Mouse (Mus musculus) neural tube, embryonic 13.5 days (tissue): ENCODE measurements around the gene Camk2d. TPM values are rescaled to one million over a fixed set of nuclear protein-coding genes. Genes with fewer than 3 reads are reported as not detected.

ENCODE experiments used
- ATAC-seq: fragments of 200-750 bp; cut with Nextera tagmentation; 2 replicates; pipeline ENCODE4 v1.8.0; 2017; ENCODE audit warnings: low read depth, mild to moderate bottlenecking, moderate TSS enrichment, moderate library complexity
- H3K27ac ChIP-seq: fragments of 300-500 bp; sonication (generic); replicated peaks from 2 replicates; pipeline ENCODE4 v1.5.1; 2015; ENCODE audit warnings: moderate library complexity, mild to moderate bottlenecking, inconsistent platforms
- H3K27me3 ChIP-seq: fragments of 300-500 bp; sonication (generic); 2 replicates; pipeline ENCODE4 v1.6.1; 2015; ENCODE audit warnings: mild to moderate bottlenecking, inconsistent platforms
- H3K36me3 ChIP-seq: fragments of 300-500 bp; sonication (generic); 2 replicates; pipeline ENCODE4 v1.6.1; 2015; ENCODE audit warnings: mild to moderate bottlenecking, inconsistent platforms
- H3K4me1 ChIP-seq: fragments of 300-500 bp; sonication (generic); replicated peaks from 2 replicates; pipeline ENCODE4 v1.6.1; 2015; ENCODE audit warnings: inconsistent platforms
- H3K4me2 ChIP-seq: fragments of 300-500 bp; sonication (generic); 2 replicates; pipeline ENCODE4 v1.6.1; 2015; ENCODE audit warnings: inconsistent platforms, mild to moderate bottlenecking, moderate library complexity
- H3K4me3 ChIP-seq: fragments of 300-500 bp; sonication (generic); 2 replicates; pipeline ENCODE4 v1.5.1; 2015; ENCODE audit warnings: mild to moderate bottlenecking, inconsistent platforms
- H3K9ac ChIP-seq: fragments of 300-500 bp; sonication (generic); 2 replicates; pipeline ENCODE4 v1.6.1; 2015; ENCODE audit warnings: moderate library complexity, mild to moderate bottlenecking, inconsistent platforms
- H3K9me3 ChIP-seq: fragments of 300-500 bp; sonication (generic); 2 replicates; pipeline ENCODE4 v1.6.1; 2016; ENCODE audit warnings: inconsistent platforms
- WGBS: fragments of 180-500 bp; shearing (Covaris S2); methylation state at CpG from one replicate; pipeline ENCODE4 v1.1.7; 2015; 5-methylcytosine and 5-hydroxymethylcytosine counted together
- polyA plus RNA-seq: library from polyadenylated mRNA; unstranded; fragments of >200 nt; fragmentation: Nextera tagmentation; extraction: Ambion mirVana; gene quantifications from 2 replicates; pipeline ENCODE4 v1.2.1, GENCODE M21; 2015

The Camk2d gene
- polyA plus RNA-seq, 1 experiment from 2014 or later, result 60.4 TPM

- no peak overlapping the region for H3K9ac ChIP-seq
- 0 out of 2 replicates have a peak, but pooled peaks cover 8% of the 10 kb centered on the region for H3K4me1 ChIP-seq
- 26% methylated on average over 6 of the region's 6 CpGs for WGBS
- H3K4me3 ChIP-seq, result no peak overlapping the region
- no peaks in the 10 kb centered on the region for H3K36me3 ChIP-seq
- H3K27ac ChIP-seq, result no peak overlapping the region
- no peaks in the 10 kb centered on the region for H3K27me3 ChIP-seq
- no peak overlapping the region for H3K4me2 ChIP-seq
- no peaks in the 10 kb centered on the region for H3K9me3 ChIP-seq
- peak; percentile 96 for ATAC-seq
Measured at GRCm38 (mm10) chr3:126771541-126771940, 175.4 kb downstream of the Camk2d start.

GRCm38 (mm10) chr3:126776001-126776400 is 179.9 kb downstream of the Camk2d start:
- Histone ChIP-seq H3K9ac (no peak overlapping the region), H3K4me3 (no peak overlapping the region), H3K36me3 (no peaks in the 10 kb centered on the region), H3K9me3 (no peaks in the 10 kb centered on the region), H3K27ac (no peak overlapping the region), H3K4me2 (no peak overlapping the region), H3K27me3 (no peaks in the 10 kb centered on the region), H3K4me1 (0 out of 2 replicates have a peak, but pooled peaks cover 5% of the 10 kb centered on the region)
- no peak for ATAC-seq

GRCm38 (mm10) chr3:126777101-126777500 is 181.0 kb downstream of the Camk2d start:
- no peak for ATAC-seq
- no peaks in the 10 kb centered on the region for H3K27me3 ChIP-seq
- no peaks in the 10 kb centered on the region for H3K9me3 ChIP-seq

GRCm38 (mm10) chr3:126777879-126778278 is 181.8 kb downstream of the Camk2d start:
- Histone ChIP-seq H3K27me3 (no peaks in the 10 kb centered on the region), H3K27ac (no peak overlapping the region), H3K4me1 (no peaks in the 10 kb centered on the region), H3K9ac (no peak overlapping the region), H3K36me3 (no peaks in the 10 kb centered on the region), H3K9me3 (no peaks in the 10 kb centered on the region), H3K4me3 (no peak overlapping the region), H3K4me2 (no peak overlapping the region)
- WGBS, result 79% methylated on average over 1 of the region's 1 CpGs
- no peak for ATAC-seq

More at GRCm38 (mm10) chr3:126777101-126777500, 181.0 kb downstream of the Camk2d start:
- Histone ChIP-seq H3K27ac (no peak overlapping the region), H3K36me3 (no peaks in the 10 kb centered on the region), H3K9ac (no peak overlapping the region), H3K4me3 (no peak overlapping the region), H3K4me2 (no peak overlapping the region), H3K4me1 (no peaks in the 10 kb centered on the region)
- 96% methylated on average over 9 of the region's 9 CpGs for WGBS

- Histone ChIP-seq H3K36me3 (0 out of 2 replicates have a peak, but pooled peaks cover 5% of the 10 kb centered on the region), H3K4me3 (no peak overlapping the region), H3K4me2 (no peak overlapping the region), H3K9me3 (no peaks in the 10 kb centered on the region), H3K4me1 (no peaks in the 10 kb centered on the region), H3K9ac (no peak overlapping the region), H3K27me3 (no peaks in the 10 kb centered on the region), H3K27ac (no peak overlapping the region)
- ATAC-seq, result no peak
- 82% methylated on average over 5 of the region's 5 CpGs for WGBS
Measured at GRCm38 (mm10) chr3:126780014-126780615, 184.0 kb downstream of the Camk2d start.

- H3K9ac ChIP-seq, result no peak overlapping the region
- H3K4me1 ChIP-seq, result no peaks in the 10 kb centered on the region
- H3K27ac ChIP-seq, result no peak overlapping the region
- no peaks in the 10 kb centered on the region for H3K27me3 ChIP-seq
- H3K9me3 ChIP-seq, result no peaks in the 10 kb centered on the region
- 80% methylated on average over 2 of the region's 2 CpGs for WGBS
- no peak for ATAC-seq
- H3K4me3 ChIP-seq, result no peak overlapping the region
- H3K36me3 ChIP-seq, result peaks cover 19% of the 10 kb centered on the region
- H3K4me2 ChIP-seq, result no peak overlapping the region
Measured at GRCm38 (mm10) chr3:126793035-126793964, 197.2 kb downstream of the Camk2d start.

- Histone ChIP-seq H3K4me1 (no peaks in the 10 kb centered on the region), H3K27me3 (no peaks in the 10 kb centered on the region), H3K27ac (no peak overlapping the region), H3K9me3 (no peaks in the 10 kb centered on the region), H3K4me3 (no peak overlapping the region), H3K36me3 (peaks cover 19% of the 10 kb centered on the region), H3K9ac (no peak overlapping the region), H3K4me2 (no peak overlapping the region)
- ATAC-seq, result no peak
- 87% methylated on average over 3 of the region's 3 CpGs for WGBS
Measured at GRCm38 (mm10) chr3:126795904-126796303, 199.8 kb downstream of the Camk2d start.

- Histone ChIP-seq H3K9ac (no peak overlapping the region), H3K4me2 (no peak overlapping the region), H3K4me1 (no peaks in the 10 kb centered on the region), H3K27ac (no peak overlapping the region), H3K27me3 (no peaks in the 10 kb centered on the region), H3K4me3 (no peak overlapping the region), H3K36me3 (peaks cover 17% of the 10 kb centered on the region), H3K9me3 (no peaks in the 10 kb centered on the region)
- WGBS, result 94% methylated on average over 3 of the region's 3 CpGs
- no peak for ATAC-seq
Measured at GRCm38 (mm10) chr3:126797025-126797424, 200.9 kb downstream of the Camk2d start.

- H3K27me3 ChIP-seq, result no peaks in the 10 kb centered on the region
- no peak for ATAC-seq
- 81% methylated on average over 3 of the region's 3 CpGs for whole genome bisulfite sequencing
Measured at GRCm38 (mm10) chr3:126797810-126798209, 201.7 kb downstream of the Camk2d start.

GRCm38 (mm10) chr3:126802988-126803387 is 206.9 kb downstream of the Camk2d start:
- Histone ChIP-seq H3K27ac (no peak overlapping the region), H3K4me2 (no peak overlapping the region), H3K4me1 (peaks cover 4% of the 10 kb centered on the region; the same call in 1 of the 2 replicates), H3K9me3 (no peaks in the 10 kb centered on the region), H3K36me3 (peaks cover 3% of the 10 kb centered on the region; the same call in 1 of the 2 replicates), H3K9ac (no peak overlapping the region), H3K4me3 (no peak overlapping the region), H3K27me3 (no peaks in the 10 kb centered on the region)
- 93% methylated on average over 6 of the region's 6 CpGs for WGBS
- no peak for ATAC-seq

More at GRCm38 (mm10) chr3:126797810-126798209, 201.7 kb downstream of the Camk2d start:
- Histone ChIP-seq H3K9me3 (no peaks in the 10 kb centered on the region), H3K4me3 (no peak overlapping the region), H3K9ac (no peak overlapping the region), H3K4me2 (no peak overlapping the region), H3K27ac (no peak overlapping the region), H3K4me1 (no peaks in the 10 kb centered on the region), H3K36me3 (peaks cover 17% of the 10 kb centered on the region)

- ATAC-seq, result no peak
- Histone ChIP-seq H3K4me2 (no peak overlapping the region), H3K4me3 (no peak overlapping the region), H3K9ac (no peak overlapping the region), H3K9me3 (no peaks in the 10 kb centered on the region), H3K27me3 (no peaks in the 10 kb centered on the region), H3K4me1 (peaks cover 4% of the 10 kb centered on the region; the same call in 1 of the 2 replicates), H3K27ac (no peak overlapping the region), H3K36me3 (no peaks in the 10 kb centered on the region)
- WGBS, result 59% methylated on average over 5 of the region's 5 CpGs
Measured at GRCm38 (mm10) chr3:126804968-126805367, 208.9 kb downstream of the Camk2d start.

GRCm38 (mm10) chr3:126806145-126806544 is 210.0 kb downstream of the Camk2d start:
- Histone ChIP-seq H3K4me3 (no peak overlapping the region), H3K36me3 (no peaks in the 10 kb centered on the region), H3K27ac (no peak overlapping the region), H3K27me3 (no peaks in the 10 kb centered on the region), H3K4me1 (peaks cover 4% of the 10 kb centered on the region; the same call in 1 of the 2 replicates), H3K9ac (no peak overlapping the region), H3K4me2 (no peak overlapping the region), H3K9me3 (no peaks in the 10 kb centered on the region)
- WGBS, result 70% methylated on average over 4 of the region's 4 CpGs
- ATAC-seq, result no peak
